15 mouse cellular contexts compared by ENCODE assay signal in genomic region chr3:100940496-100941037, GRCm38 (mm10).
"Had no signal": no experiment of that assay in that cellular context is flagged by ENCODE, and none has a peak within 500 bp of the region (broad histone marks: within the 10 kb centered on the region; RNA-seq: fewer than 3 reads in every experiment).

No protein-coding gene starts in this region.

- H3K27me3 ChIP-seq: limb, embryonic 15.5 days; liver, embryonic 12.5 days; neural tube, embryonic 15.5 days had no signal

- DNase-seq: kidney, postnatal 25 days; lung, embryonic 14.5 days; lung, postnatal 10 days; lung, postnatal 4 days; midbrain, embryonic 14.5 days; right cerebral cortex, adult 18-20 months; right cerebral cortex, postnatal 25 days; thymus, postnatal 14 days had no signal

- H3K9me3 ChIP-seq: limb, embryonic 15.5 days; liver, embryonic 12.5 days; midbrain, embryonic 10.5 days; neural tube, embryonic 15.5 days had no signal

- ATAC-seq: liver, embryonic 12.5 days had no signal

- H3K4me3 ChIP-seq: left cerebral cortex, adult 2 months; limb, embryonic 15.5 days; liver, embryonic 12.5 days; midbrain, embryonic 10.5 days; myocyte; neural tube, embryonic 15.5 days had no signal

- H3K36me3 ChIP-seq: neural tube, embryonic 15.5 days had no signal

- H3K27ac ChIP-seq: left cerebral cortex, adult 2 months; limb, embryonic 15.5 days; liver, embryonic 12.5 days; midbrain, embryonic 10.5 days; neural tube, embryonic 15.5 days; stomach, postnatal 0 days had no signal

- H3K4me1 ChIP-seq: limb, embryonic 15.5 days; liver, embryonic 12.5 days; midbrain, embryonic 10.5 days; neural tube, embryonic 15.5 days had no signal

- H3K4me2 ChIP-seq: limb, embryonic 15.5 days; liver, embryonic 12.5 days; lung, embryonic 14.5 days; neural tube, embryonic 15.5 days had no signal

- H3K9ac ChIP-seq: limb, embryonic 15.5 days; liver, embryonic 12.5 days; lung, embryonic 14.5 days; neural tube, embryonic 15.5 days had no signal
